Mouse (Mus musculus) brain, embryonic 14.5 days (tissue): ENCODE measurements around the gene Dennd4a. TPM values are rescaled to one million over a fixed set of nuclear protein-coding genes. Genes with fewer than 3 reads are reported as not detected.

ENCODE experiments used
- DNase-seq: peaks from one replicate; pipeline ENCODE4 v3.0.0-alpha.2; 2011; ENCODE audit warnings: low read depth
- CTCF ChIP-seq: fragments of 200-500 bp; IDR thresholded peaks from 2 replicates; pipeline ENCODE4 v1.5.1; 2012; ENCODE audit warnings: inconsistent platforms, mild to moderate bottlenecking, moderate library complexity, borderline replicate concordance; ENCODE audit not compliant: insufficient read depth, insufficient read length; ENCODE audit errors: extremely low read depth
- POLR2A ChIP-seq: fragments of 200-500 bp; IDR thresholded peaks from 2 replicates; pipeline ENCODE4 v1.6.1; 2012; ENCODE audit warnings: mild to moderate bottlenecking, inconsistent platforms, borderline replicate concordance; ENCODE audit not compliant: poor library complexity, insufficient read depth, insufficient read length, severe bottlenecking; ENCODE audit errors: extremely low read depth
- polyA plus RNA-seq: library from polyadenylated mRNA; depleted of rRNA; stranded (reverse); fragments of >200 nt; gene quantifications from 2 replicates; pipeline ENCODE4 v1.2.3, GENCODE M21; 2012

Dennd4a gene
- polyA plus RNA-seq, 1 experiment: 14.3 TPM

- TF ChIP-seq POLR2A (no peak), CTCF (no peak)
- DNase-seq: no peak
Observed at GRCm38 (mm10) chr9:64822235-64822634, 11.1 kb downstream of the Dennd4a start.

- no peak for DNase-seq
- TF ChIP-seq POLR2A: no peak
- TF ChIP-seq CTCF: no peak
Observed at GRCm38 (mm10) chr9:64824389-64825008, 13.4 kb downstream of the Dennd4a start.

GRCm38 (mm10) chr9:64830092-64830618 is 19.0 kb downstream of the Dennd4a start:
- TF ChIP-seq CTCF: no peak
- no peak for TF ChIP-seq POLR2A
- no peak for DNase-seq

GRCm38 (mm10) chr9:64830641-64831040 is 19.5 kb downstream of the Dennd4a start:
- TF ChIP-seq POLR2A: no peak
- TF ChIP-seq CTCF: no peak
- no peak for DNase-seq

GRCm38 (mm10) chr9:64831760-64832159 is 20.6 kb downstream of the Dennd4a start:
- no peak for DNase-seq
- no peak for TF ChIP-seq CTCF
- no peak for TF ChIP-seq POLR2A

- TF ChIP-seq CTCF (no peak), POLR2A (no peak)
- DNase-seq: no peak
Observed at GRCm38 (mm10) chr9:64834418-64834817, 23.3 kb downstream of the Dennd4a start.

- TF ChIP-seq CTCF (no peak), POLR2A (no peak)
- DNase-seq: no peak
Observed at GRCm38 (mm10) chr9:64845355-64845754, 34.2 kb downstream of the Dennd4a start.

- no peak for DNase-seq
- TF ChIP-seq POLR2A: no peak
- no peak for TF ChIP-seq CTCF
Observed at GRCm38 (mm10) chr9:64849548-64849947, 38.4 kb downstream of the Dennd4a start.

- TF ChIP-seq CTCF: no peak
- TF ChIP-seq POLR2A: no peak
- no peak for DNase-seq
Observed at GRCm38 (mm10) chr9:64860083-64860482, 48.9 kb downstream of the Dennd4a start.

GRCm38 (mm10) chr9:64862687-64863086 is 51.5 kb downstream of the Dennd4a start:
- peak; percentile 8 for DNase-seq
- TF ChIP-seq POLR2A: no peak
- TF ChIP-seq CTCF: peak; percentile 33; the same call in 1 of the 2 replicates

- no peak for DNase-seq
- no peak for TF ChIP-seq CTCF
- no peak for TF ChIP-seq POLR2A
Observed at GRCm38 (mm10) chr9:64886008-64886407, 74.9 kb downstream of the Dennd4a start.

- TF ChIP-seq POLR2A (no peak), CTCF (no peak)
- no peak for DNase-seq
Observed at GRCm38 (mm10) chr9:64896605-64897004, 85.5 kb downstream of the Dennd4a start.
